Mouse (Mus musculus) adrenal gland, adult 18-20 months (tissue): Measurements from ENCODE around the gene 4921504E06Rik. TPM values are rescaled to one million over a fixed set of nuclear protein-coding genes. Genes with fewer than 3 reads are reported as not detected.
A peak's percentile ranks its signal among the peaks of the same experiment; 100 is the strongest.

Experiments used
- DNase-seq, 2 experiments: peaks; one replicate each; pipeline ENCODE4 v3.0.0; 2021 to 2022; ENCODE audit warnings: low spot score in 2 of 2
- long read RNA-seq, 2 experiments: library from polyadenylated mRNA; stranded (forward); transcript quantifications; one replicate each; pipeline ENCODE4 v2.0.0; 2021
- total RNA-seq, 2 experiments: library from RNA; stranded (reverse); gene quantifications; 1 replicate in 1 of 2; 2 replicates in 1 of 2; pipeline ENCODE4 v1.2.3; 2021

4921504E06Rik gene
- not detected for total RNA-seq
- long read RNA-seq, experiment 1: 0 reads
- long read RNA-seq, experiment 2: 0 reads

DNA sequence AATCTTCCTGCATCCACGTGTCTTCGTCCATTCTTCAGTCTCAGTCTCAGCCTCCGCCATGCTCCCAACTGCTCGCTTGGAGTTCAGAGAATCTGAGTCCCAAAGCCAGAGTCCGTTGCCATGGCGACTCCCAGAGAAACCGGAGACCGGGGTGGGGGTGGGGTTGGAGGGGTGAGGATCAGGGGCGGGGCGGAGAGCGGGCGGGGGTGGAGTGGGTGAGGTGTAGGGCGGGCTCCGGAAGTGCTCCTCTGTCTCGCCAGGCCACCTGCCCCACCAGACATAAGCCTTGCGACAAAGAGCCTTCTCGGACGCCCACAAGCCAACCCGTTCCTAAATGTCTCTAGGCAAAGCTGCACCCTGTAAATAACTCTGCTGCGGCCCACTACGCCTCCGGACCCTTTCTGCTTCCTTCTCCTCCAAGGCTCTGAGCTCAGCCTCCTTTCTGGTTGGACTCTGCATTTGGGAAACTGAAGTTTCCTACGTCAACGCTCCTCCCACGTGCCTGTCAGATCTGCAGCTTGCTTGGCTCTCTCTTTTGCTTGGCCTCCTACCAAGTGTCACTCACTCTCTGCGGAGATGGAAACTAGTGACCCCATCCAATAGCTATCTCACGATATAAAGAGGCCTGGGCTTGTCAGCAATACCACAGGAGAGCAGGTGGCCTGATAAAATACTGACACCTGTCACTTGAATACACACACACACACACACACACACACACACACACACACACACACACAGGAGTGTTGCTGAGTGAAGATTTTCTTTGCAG lies at the start of gene 4921504E06Rik:
Gene 4921504E06Rik, minus strand, starts transcription at position 94 of the 772 bp plus-strand sequence.
- DNase-seq: peak; percentile 31 to 33

DNA sequence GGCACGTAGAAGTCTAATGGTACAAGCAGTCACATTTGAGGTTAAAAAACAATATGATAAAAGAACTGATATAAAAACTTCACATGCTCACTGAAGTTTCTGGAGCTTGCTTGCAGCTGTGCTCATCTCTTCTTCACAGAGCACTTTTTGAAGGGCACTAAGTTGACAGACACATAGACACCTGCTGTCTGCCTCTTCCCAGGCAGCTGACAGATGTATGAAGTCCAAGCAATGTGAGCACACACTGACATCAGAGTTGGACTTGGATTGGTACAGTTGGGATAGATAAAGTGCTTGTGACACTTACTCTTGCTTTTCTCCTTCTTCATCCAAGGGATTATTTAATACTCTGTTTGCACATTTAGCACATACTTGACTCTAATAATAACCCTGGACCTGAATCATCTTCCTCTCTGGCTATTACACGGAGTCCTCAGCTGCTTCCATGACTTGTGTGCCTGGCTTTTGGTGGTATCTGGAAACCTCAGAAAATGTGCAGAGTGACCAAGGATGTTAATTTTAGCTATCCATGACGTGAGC lies 47.7 kb upstream of the 4921504E06Rik start:
- no peak for DNase-seq

DNA sequence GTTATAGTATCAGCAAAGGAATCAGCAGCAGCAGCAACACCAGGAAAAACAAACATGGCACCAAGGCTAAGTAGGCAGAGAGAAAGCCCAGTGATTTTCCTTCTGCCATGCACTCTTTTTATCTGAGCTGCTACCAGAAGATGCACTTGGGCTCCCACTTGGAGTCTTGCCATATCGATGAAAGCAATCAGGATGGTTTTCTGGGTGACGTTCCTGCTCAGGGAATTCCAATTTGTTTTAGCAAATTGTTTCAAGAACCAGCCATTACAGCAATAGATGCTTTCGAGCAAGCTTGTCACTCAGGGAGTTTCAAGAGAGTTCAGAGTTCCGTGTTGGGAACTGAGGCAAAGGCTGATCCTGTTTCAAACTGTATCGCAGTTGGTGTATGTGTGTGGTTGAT lies 47.1 kb upstream of the 4921504E06Rik start:
- DNase-seq: no peak

- DNase-seq: no peak
Measured at GRCm38 (mm10) chr2:19599801-19600200, 46.1 kb upstream of the 4921504E06Rik start.

- no peak for DNase-seq
Measured at GRCm38 (mm10) chr2:19596988-19597387, 43.3 kb upstream of the 4921504E06Rik start.

GRCm38 (mm10) chr2:19596426-19596825 lies 42.7 kb upstream of the 4921504E06Rik start:
- no peak for DNase-seq

DNA sequence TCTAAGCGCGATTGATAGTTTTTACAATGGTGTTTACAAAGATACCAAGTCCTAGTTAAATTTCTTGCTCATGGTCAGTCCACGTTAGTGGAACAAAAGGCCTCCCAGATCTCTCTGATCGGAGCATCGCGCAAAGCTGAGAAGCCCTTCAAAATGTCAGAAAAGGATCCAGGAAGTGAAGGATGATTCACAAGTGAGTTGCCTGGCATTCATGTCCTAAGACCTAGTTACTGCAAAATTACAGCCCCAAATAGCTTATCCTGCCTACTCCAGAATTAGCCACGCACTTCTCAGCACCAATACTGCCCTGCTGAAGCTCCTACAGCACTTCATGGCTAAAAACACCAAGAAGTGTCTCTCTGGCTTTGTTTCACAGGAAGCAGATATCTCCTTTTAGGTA lies 41.1 kb upstream of the 4921504E06Rik start:
- no peak for DNase-seq

- DNase-seq: no peak
Measured at GRCm38 (mm10) chr2:19579846-19580245, 26.1 kb upstream of the 4921504E06Rik start.

GRCm38 (mm10) chr2:19579180-19579579 lies 25.5 kb upstream of the 4921504E06Rik start:
- no peak for DNase-seq

DNA sequence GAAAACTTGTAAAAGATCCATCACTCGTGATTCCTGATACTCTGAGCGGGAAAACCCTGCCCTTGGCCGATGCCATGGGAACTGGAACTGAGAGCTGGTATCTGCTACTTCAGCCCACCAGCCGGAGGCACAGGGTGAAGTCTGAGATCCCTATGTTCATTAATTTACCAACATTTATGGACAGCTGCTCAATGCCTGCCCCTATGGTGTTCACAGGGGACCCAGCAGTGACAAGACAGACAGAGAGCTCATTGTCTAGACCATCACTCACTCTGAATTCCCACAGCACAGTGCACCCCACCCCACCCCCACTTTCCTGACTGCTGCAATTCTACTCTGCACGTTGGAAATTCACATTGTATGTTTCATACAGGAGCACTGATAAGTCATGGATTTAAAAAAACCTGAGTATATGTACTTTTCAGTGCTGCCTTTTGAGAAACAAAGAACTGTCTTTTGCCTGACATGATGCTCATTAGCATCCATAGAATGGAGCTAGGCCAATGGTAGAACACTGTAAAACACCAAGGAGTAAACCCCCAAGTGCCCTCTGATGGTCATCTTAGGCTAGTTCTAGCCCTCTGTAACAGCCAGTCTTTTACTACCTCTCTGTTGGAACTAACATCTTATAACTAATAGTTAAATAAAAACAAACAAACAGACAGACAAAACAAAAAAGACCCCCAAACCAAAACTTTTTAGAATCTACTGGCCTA lies 8.6 kb upstream of the 4921504E06Rik start:
- no peak for DNase-seq

GRCm38 (mm10) chr2:19560654-19561053 lies 6.9 kb upstream of the 4921504E06Rik start:
- no peak for DNase-seq

DNA sequence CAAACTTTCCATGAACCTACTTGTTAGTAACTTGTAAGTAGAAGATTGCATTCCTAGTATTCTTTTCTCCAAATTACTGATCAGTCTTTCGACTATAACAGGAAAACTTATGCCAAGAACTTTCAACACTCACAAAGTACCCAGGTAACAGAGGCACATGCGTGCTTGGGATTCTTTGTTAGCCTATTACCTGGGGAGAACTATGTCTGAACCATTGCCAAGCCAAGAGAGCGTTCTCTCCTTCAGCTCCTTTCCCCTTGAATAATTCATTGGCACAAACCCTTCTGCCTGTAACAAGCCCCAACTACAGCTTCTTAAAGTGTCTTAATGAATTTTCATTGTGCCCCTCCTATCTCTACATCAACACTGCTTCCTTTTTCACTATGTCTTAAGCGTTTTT lies 6.4 kb upstream of the 4921504E06Rik start:
- DNase-seq: no peak

DNA sequence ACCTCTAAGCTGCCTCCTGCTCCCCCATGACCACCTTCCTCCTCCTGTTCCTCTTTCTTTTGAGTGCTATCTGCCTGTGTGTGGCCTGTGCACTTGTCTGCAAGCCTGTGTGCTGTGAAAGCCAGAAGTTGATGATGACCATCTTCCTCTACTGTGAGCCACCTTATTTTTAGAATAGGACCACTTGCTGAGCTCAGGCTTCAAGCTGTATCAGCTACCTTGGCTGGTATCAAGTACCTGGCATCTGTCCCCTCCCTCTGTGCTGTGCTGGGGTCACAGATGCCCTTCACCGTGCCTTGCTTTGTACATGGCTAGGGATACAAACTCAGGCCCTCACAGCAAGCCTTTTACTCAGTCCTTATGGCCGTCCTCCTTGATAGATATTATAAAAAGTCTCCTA lies 2.3 kb downstream of the 4921504E06Rik start:
- no peak for DNase-seq

- DNase-seq: no peak
Measured at GRCm38 (mm10) chr2:19540906-19541305, 12.8 kb downstream of the 4921504E06Rik start.

GRCm38 (mm10) chr2:19529428-19529827 lies 24.3 kb downstream of the 4921504E06Rik start:
- no peak for DNase-seq

DNA sequence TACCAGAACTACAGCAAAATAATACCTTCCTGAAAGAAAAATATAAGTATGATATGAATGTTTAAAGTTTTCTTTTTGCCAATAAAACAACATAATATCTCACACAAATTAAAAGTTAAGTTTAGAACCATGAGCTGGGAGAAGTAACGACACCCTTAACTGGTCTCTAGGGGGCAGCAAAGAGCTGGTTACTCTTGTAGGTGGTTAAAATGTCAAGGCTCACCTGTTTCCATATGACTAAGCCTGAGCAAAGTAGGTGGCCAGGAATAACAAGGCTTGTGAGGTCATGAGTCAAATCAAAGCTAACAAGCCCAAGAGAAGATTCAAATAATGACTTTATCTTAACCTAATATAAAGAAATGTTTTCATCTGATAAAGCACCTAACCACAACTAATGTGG lies 24.9 kb downstream of the 4921504E06Rik start:
- DNase-seq: peak in 1 of 2 experiments; percentile 42

DNA sequence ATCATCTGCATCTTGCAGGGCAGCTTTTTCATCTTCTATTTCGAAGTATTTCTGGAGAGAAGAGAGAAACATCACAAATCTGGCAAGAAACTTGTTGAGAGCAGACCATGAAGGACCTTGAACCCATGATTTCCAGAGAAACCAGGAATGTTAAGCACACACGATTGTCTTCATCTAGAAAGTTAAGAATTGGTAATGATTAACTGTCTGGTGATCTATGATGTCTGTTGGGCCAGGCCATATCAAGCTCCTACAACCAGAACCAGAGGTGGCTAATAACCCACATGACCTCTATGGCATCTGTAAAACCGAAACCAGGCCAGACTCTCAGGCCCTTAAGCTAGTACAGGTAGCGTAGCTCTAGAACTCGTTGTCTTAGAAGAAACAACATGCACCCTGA lies 29.6 kb downstream of the 4921504E06Rik start:
- no peak for DNase-seq

GRCm38 (mm10) chr2:19521662-19522061 lies 32.1 kb downstream of the 4921504E06Rik start:
- DNase-seq: no peak

GRCm38 (mm10) chr2:19520617-19521016 lies 33.1 kb downstream of the 4921504E06Rik start:
- DNase-seq: no peak

- DNase-seq: peak; percentile 23 to 48
Measured at GRCm38 (mm10) chr2:19519768-19520167, 33.9 kb downstream of the 4921504E06Rik start.

- DNase-seq: no peak
Measured at GRCm38 (mm10) chr2:19517952-19518351, 35.8 kb downstream of the 4921504E06Rik start.

DNA sequence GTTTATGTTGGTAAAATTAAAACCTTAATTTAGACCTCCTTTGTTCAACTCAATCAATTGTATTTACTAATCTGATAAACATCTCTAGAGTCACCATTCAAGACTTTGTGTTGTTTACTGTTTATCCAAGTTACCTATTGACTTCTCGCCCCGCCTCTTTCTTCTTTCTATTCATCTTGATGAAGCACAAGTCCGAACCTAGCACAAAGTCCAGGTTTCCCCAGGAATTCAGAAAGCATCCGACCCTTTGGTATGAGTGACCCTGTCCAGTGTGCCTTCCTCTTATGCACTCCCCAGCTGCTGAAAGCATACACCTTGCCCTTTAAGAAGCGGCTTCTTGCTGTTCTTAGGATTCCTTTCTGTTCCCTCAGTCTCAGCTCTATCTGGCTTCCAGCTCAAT lies 41.3 kb downstream of the 4921504E06Rik start:
- DNase-seq: no peak
